Mouse (Mus musculus) cerebellum, adult (tissue): ENCODE measurements around the gene Gm20905.
"Not testable (repeated sequence)": the region's sequence is repeated elsewhere in the genome, so short reads cannot be mapped to it uniquely, and the experiment has no call there.

ENCODE experiments used
- ATAC-seq: cut with Nextera tagmentation; 2 replicates; pipeline ENCODE4 v1.9.2; 2017; ENCODE audit warnings: mild to moderate bottlenecking, moderate library complexity, mixed read lengths; ENCODE audit not compliant: insufficient number of reproducible peaks, low FRiP score, low TSS enrichment

The Gm20905 gene

DNA sequence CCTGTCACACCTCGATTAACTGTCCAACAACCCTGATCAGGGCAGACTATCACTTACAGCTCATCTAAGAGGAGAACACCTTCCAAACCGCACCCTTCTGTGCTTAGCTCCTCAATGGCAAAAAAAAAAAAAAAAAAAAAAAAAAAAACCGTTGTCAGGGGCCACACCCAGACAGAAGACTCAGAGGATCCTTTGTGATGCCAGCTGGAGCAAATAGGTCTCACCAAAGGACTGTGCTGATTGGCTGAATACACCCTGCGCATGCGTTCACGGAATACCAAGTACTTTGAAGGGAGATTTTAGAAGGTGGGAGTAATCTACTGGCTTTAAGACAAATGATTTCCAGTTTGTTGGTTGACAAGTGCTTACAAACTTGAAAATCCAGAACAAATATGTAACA, at the start of gene Gm20905:
TSS of gene Gm20905 (minus strand) at position 101 of the 400 bp plus-strand sequence.
- ATAC-seq, result not testable (repeated sequence)
